Mouse (Mus musculus) heart, postnatal 0 days (tissue): ENCODE data around the gene Gm20605.
A peak's percentile ranks its signal among the peaks of the same experiment; 100 is the strongest.

ENCODE experiments used
- CTCF ChIP-seq: IDR thresholded peaks from 2 replicates; pipeline ENCODE4 v1.5.1; 2016; ENCODE audit warnings: antibody characterized with exemption, control low read depth, low read depth
- EP300 ChIP-seq: IDR thresholded peaks from 2 replicates; pipeline ENCODE4 v1.6.1; 2016; ENCODE audit warnings: antibody characterized with exemption, low read depth

DNA sequence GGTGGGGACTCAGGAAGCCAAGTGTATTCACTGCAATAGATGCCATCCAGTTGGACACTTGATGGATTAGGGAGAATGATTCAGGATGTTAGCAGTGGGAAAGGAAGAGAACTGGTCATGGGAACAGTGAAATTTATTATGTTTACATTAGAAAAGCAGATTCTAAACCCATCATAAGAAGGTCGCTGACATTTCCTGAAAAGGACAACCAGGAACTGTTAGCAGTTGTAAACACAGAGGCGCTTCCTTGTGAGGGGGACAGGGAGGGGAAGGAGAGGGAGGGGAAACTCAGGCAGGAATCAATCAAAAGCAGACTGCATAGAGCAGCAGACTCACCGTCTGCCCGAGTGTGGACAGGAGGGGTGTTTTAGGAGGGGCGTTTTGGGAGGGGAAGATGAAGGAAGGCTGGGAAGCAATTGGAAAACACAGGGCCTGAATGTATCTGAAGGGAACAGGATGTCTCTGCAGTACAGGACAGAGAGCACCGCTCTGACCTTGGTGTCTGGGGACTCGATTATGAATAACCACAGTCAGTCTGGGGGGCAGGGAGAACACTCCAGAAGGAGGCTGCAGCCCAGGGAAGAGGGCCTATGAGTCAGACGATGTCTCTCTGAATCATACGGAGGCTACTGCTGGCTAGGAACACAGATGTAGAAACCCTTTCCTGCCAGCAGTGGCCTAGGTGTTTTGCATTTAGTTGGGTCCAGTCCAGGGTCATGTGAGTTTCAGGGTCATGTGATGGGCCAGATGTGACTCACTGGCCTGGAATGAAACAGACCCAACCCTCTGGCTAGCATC is 42.7 kb downstream of the Gm20605 start:
- TF ChIP-seq CTCF (no peak), EP300 (peak; percentile 86; the same call in 1 of the 2 replicates)
